27 mouse cellular contexts compared by ENCODE assay signal in genomic region chr10:34249594-34249993, GRCm38 (mm10). TPM values are rescaled to one million over a fixed set of nuclear protein-coding genes. Genes with fewer than 3 reads are reported as not detected.
DNase-seq lines count a peak whose midpoint lies in the region; ATAC-seq and TF ChIP-seq lines count a peak whose summit lies in the region.
"Had no signal": no experiment of that assay in that cellular context is flagged by ENCODE, and none has a peak within 500 bp of the region (broad histone marks: within the 10 kb centered on the region; RNA-seq: fewer than 3 reads in every experiment).

No protein-coding gene starts in this region.

- 0 out of 2 replicates have a peak, but pooled peaks cover 4% of the 10 kb centered on the region for H3K4me1 ChIP-seq in liver, postnatal 0 days (ENCODE audit: insufficient read depth)
- H3K4me1 ChIP-seq in MEL (ENCODE audit: control insufficient read depth in 1 of 2, insufficient read depth in 2 of 2, low read length in 2 of 2): no peaks in the 10 kb centered on the region
- H3K4me1 ChIP-seq: midbrain, embryonic 15.5 days; neural tube, embryonic 13.5 days; stomach, embryonic 15.5 days had no signal

- no peaks in the 10 kb centered on the region for H3K36me3 ChIP-seq in liver, postnatal 0 days (replicated peaks; ENCODE audit: insufficient read depth, low read length)
- no peaks in the 10 kb centered on the region for H3K36me3 ChIP-seq in MEL (ENCODE audit: control insufficient read depth in 1 of 2, insufficient read depth in 2 of 2, low read length in 2 of 2)
- H3K36me3 ChIP-seq in splenic B cell, adult 2 months (ENCODE audit: control insufficient read depth, insufficient read depth, low read length, poor library complexity, severe bottlenecking): no peaks in the 10 kb centered on the region
- H3K36me3 ChIP-seq: embryonic facial prominence, embryonic 15.5 days; forebrain, embryonic 15.5 days; G1E; liver, embryonic 13.5 days; lung, embryonic 15.5 days; midbrain, embryonic 15.5 days; neural tube, embryonic 13.5 days; stomach, embryonic 15.5 days had no signal

- H3K4me2 ChIP-seq in liver, postnatal 0 days (ENCODE audit: low read depth, low read length): no peak overlapping the region
- H3K4me2 ChIP-seq: embryonic facial prominence, embryonic 15.5 days; forebrain, embryonic 15.5 days; hindbrain, embryonic 14.5 days; liver, embryonic 13.5 days; lung, embryonic 15.5 days; midbrain, embryonic 15.5 days; neural tube, embryonic 13.5 days; stomach, embryonic 15.5 days had no signal

- H3K27ac ChIP-seq in liver, postnatal 0 days (ENCODE audit: low read depth): no peak overlapping the region
- no peak overlapping the region for H3K27ac ChIP-seq in MEL (ENCODE audit: control insufficient read depth, low read depth, low read length)
- H3K27ac ChIP-seq: embryonic facial prominence, embryonic 15.5 days; forebrain, embryonic 15.5 days; hindbrain, embryonic 14.5 days; liver, embryonic 13.5 days; lung, embryonic 15.5 days; midbrain, embryonic 15.5 days; neural tube, embryonic 13.5 days; stomach, embryonic 15.5 days had no signal

- DNase-seq in liver (peak; percentile 12), MEL (ENCODE audit: low read depth, low spot score) (peak; percentile 44)
- DNase-seq in liver, postnatal 0 days: no peak
- DNase-seq in splenic B cell, adult 2 months (ENCODE audit: low read depth, low spot score): peak; percentile 44
- DNase-seq in left cerebral cortex, adult 11 months (ENCODE audit: low spot score): no peak
- no peak for DNase-seq in cerebellum, adult 11 months
- DNase-seq: adrenal gland, adult 8-10 months; cerebellum, adult 9-10 months; gastrocnemius, postnatal 10 days; kidney, adult 18-20 months; kidney, postnatal 10 days; liver, embryonic 13.5 days; retina, postnatal 1 day; thymus, postnatal 25 days had no signal

- no peaks in the 10 kb centered on the region for H3K79me2 ChIP-seq in MEL (ENCODE audit: control insufficient read depth, insufficient read depth, low read length, poor library complexity)

- no peak for TF ChIP-seq EP300 in liver, postnatal 0 days (IDR thresholded peaks at IDR 0.05; ENCODE audit: low read depth)
- no peak for TF ChIP-seq EP300 in MEL (IDR thresholded peaks at IDR 0.05; ENCODE audit: low read depth in 1 of 2, low read length in 2 of 2)

- H3K27me3 ChIP-seq in liver, postnatal 0 days (ENCODE audit: insufficient read depth, low read length): no peaks in the 10 kb centered on the region
- H3K27me3 ChIP-seq in MEL (ENCODE audit: control insufficient read depth in 1 of 2, insufficient read depth in 2 of 2, low read length in 2 of 2): no peaks in the 10 kb centered on the region
- no peaks in the 10 kb centered on the region for H3K27me3 ChIP-seq in splenic B cell, adult 2 months (ENCODE audit: control insufficient read depth, insufficient read depth, low read length, poor library complexity, severe bottlenecking)
- H3K27me3 ChIP-seq: embryonic facial prominence, embryonic 15.5 days; forebrain, embryonic 15.5 days; liver, embryonic 13.5 days; lung, embryonic 15.5 days; midbrain, embryonic 15.5 days; neural tube, embryonic 13.5 days; stomach, embryonic 15.5 days had no signal

- H3K4me3 ChIP-seq in liver, postnatal 0 days (ENCODE audit: low read depth, low read length): no peak overlapping the region
- H3K4me3 ChIP-seq in MEL (ENCODE audit: control insufficient read depth in 1 of 2, insufficient read depth in 1 of 2, low read depth in 2 of 2, low read length in 2 of 2): no peak overlapping the region
- H3K4me3 ChIP-seq: embryonic facial prominence, embryonic 15.5 days; forebrain, embryonic 15.5 days; liver, embryonic 13.5 days; lung, embryonic 15.5 days; megakaryocyte, embryonic 14.5 days; midbrain, embryonic 15.5 days; myocyte; neural tube, embryonic 13.5 days; stomach, embryonic 15.5 days had no signal

- ATAC-seq in liver, postnatal 0 days: no peak; the same call in 1 of the 2 replicates
- ATAC-seq in hematopoietic stem cell, adult 5-6 weeks (replicated peaks in 1 of 2; ENCODE audit: insufficient read depth in 1 of 2, low FRiP score in 2 of 2, low TSS enrichment in 1 of 2, low read depth in 1 of 2, poor library complexity in 2 of 2, severe bottlenecking in 2 of 2): peak; percentile 92 to 98
- ATAC-seq: activated CD4-positive, CD25-positive, alpha-beta regulatory T cell, adult 4 months; forebrain, embryonic 15.5 days; inflammation-experienced regulatory T-cells, adult 6 months; midbrain, embryonic 15.5 days had no signal

- no peak for TF ChIP-seq POLR2A in MEL (IDR thresholded peaks at IDR 0.05; ENCODE audit: control insufficient read depth in 1 of 2, insufficient read depth in 1 of 2, low read depth in 1 of 2, low read length in 2 of 2, poor library complexity in 1 of 2)

- no peaks in the 10 kb centered on the region for H3K9me3 ChIP-seq in liver, postnatal 0 days (ENCODE audit: low read length)
- H3K9me3 ChIP-seq in MEL (replicated peaks; ENCODE audit: insufficient read depth, low read length): no peaks in the 10 kb centered on the region
- H3K9me3 ChIP-seq: embryonic facial prominence, embryonic 15.5 days; forebrain, embryonic 15.5 days; G1E; liver, embryonic 13.5 days; lung, embryonic 15.5 days; megakaryocyte, embryonic 14.5 days; midbrain, embryonic 15.5 days; neural tube, embryonic 13.5 days; stomach, embryonic 15.5 days had no signal

- H3K9ac ChIP-seq in liver, postnatal 0 days (replicated peaks): no peak overlapping the region
- no peak overlapping the region for H3K9ac ChIP-seq in MEL (ENCODE audit: control insufficient read depth, low read depth, low read length, poor library complexity, severe bottlenecking)
- H3K9ac ChIP-seq: embryonic facial prominence, embryonic 15.5 days; forebrain, embryonic 15.5 days; hindbrain, embryonic 14.5 days; liver, embryonic 13.5 days; lung, embryonic 15.5 days; midbrain, embryonic 15.5 days; neural tube, embryonic 13.5 days; stomach, embryonic 15.5 days had no signal

- WGBS in liver, postnatal 0 days (ENCODE audit: insufficient replicate concordance): 14% methylated on average over 2 of the region's 2 CpGs

- no peak for TF ChIP-seq RAD21 in MEL (IDR thresholded peaks at IDR 0.05; ENCODE audit: low read depth, low read length)

- TF ChIP-seq CTCF in liver, postnatal 0 days (IDR thresholded peaks at IDR 0.05; ENCODE audit: low read depth): no peak
- TF ChIP-seq CTCF in MEL (IDR thresholded peaks at IDR 0.05 in 2 of 3, conservative IDR thresholded peaks at IDR 0.05 in 1 of 3; ENCODE audit: control insufficient read depth in 1 of 3, insufficient read depth in 1 of 3, low read depth in 2 of 3, low read length in 3 of 3, poor library complexity in 1 of 3, severe bottlenecking in 1 of 3): no peak

TF ChIP-seq in MEL, 35 proteins besides CTCF, POLR2A, EP300 and RAD21:
- TF ChIP-seq NELFE (IDR thresholded peaks at IDR 0.05; ENCODE audit: low read depth, low read length): no peak
TF ChIP-seq in MEL: peak in this region for 0.

RNA-seq across cellular contexts. Expression of gene Tspyl1, which starts 32.4 kb away (rescaled TPM):
- polyA plus RNA-seq in liver, postnatal 0 days (2015; fragmentation: Nextera tagmentation; extraction: Ambion mirVana): 20.7 and 21.0 TPM in 2 replicates
- 10.4 and 10.8 TPM in 2 replicates for total RNA-seq in MEL (2012; rRNA removed)
- 10 to 100 TPM in 1 of 2 experiments, not detected in 1; 16.3 TPM for polyA plus RNA-seq in MEL (2012; ENCODE audit: insufficient read depth in 1 of 2, insufficient read length in 2 of 2, low read depth in 1 of 2, low replicate concordance in 2 of 2, missing spikeins in 1 of 2)
- 88.4 and 89.4 TPM in 2 replicates for total RNA-seq in hematopoietic stem cell, adult 5-6 weeks (2017)

RNA-seq across cellular contexts. Expression of gene Dse, which starts 42.1 kb away (rescaled TPM):
- 5.6 and 5.8 TPM in 2 replicates for polyA plus RNA-seq in liver, postnatal 0 days (2015; fragmentation: Nextera tagmentation; extraction: Ambion mirVana)
- not detected in 2 replicates for total RNA-seq in MEL (2012; rRNA removed)
- not detected for polyA plus RNA-seq in MEL (2012; ENCODE audit: insufficient read depth in 1 of 2, insufficient read length in 2 of 2, low read depth in 1 of 2, low replicate concordance in 2 of 2, missing spikeins in 1 of 2)
- total RNA-seq in hematopoietic stem cell, adult 5-6 weeks (2017): 1.8 and 2.4 TPM in 2 replicates
- polyA plus RNA-seq: G1E had no signal

RNA-seq across cellular contexts. Expression of gene Tspyl4, which starts 47.6 kb away (rescaled TPM):
- polyA plus RNA-seq in liver, postnatal 0 days (2015; fragmentation: Nextera tagmentation; extraction: Ambion mirVana): 0.46 and 0.51 TPM in 2 replicates
- total RNA-seq in MEL (2012; rRNA removed): 0.04 and 0.07 TPM in 2 replicates
- under 1 TPM in 1 of 2 experiments, not detected in 1; 0.08 TPM for polyA plus RNA-seq in MEL (2012; ENCODE audit: insufficient read depth in 1 of 2, insufficient read length in 2 of 2, low read depth in 1 of 2, low replicate concordance in 2 of 2, missing spikeins in 1 of 2)
- 5.8 and 13.6 TPM in 2 replicates for total RNA-seq in hematopoietic stem cell, adult 5-6 weeks (2017)

Comparison
In these comparisons a context has a peak if more than half of its experiments do, and no peak if none do; other contexts are left out.
1. DNase-seq: peak in liver (single experiment), MEL (single experiment) and splenic B cell, adult 2 months (single experiment); none in liver, postnatal 0 days (single experiment), left cerebral cortex, adult 11 months (single experiment) and cerebellum, adult 11 months (single experiment).